Comparison of ENCODE assay signal across 15 mouse cellular contexts in the genomic region with DNA sequence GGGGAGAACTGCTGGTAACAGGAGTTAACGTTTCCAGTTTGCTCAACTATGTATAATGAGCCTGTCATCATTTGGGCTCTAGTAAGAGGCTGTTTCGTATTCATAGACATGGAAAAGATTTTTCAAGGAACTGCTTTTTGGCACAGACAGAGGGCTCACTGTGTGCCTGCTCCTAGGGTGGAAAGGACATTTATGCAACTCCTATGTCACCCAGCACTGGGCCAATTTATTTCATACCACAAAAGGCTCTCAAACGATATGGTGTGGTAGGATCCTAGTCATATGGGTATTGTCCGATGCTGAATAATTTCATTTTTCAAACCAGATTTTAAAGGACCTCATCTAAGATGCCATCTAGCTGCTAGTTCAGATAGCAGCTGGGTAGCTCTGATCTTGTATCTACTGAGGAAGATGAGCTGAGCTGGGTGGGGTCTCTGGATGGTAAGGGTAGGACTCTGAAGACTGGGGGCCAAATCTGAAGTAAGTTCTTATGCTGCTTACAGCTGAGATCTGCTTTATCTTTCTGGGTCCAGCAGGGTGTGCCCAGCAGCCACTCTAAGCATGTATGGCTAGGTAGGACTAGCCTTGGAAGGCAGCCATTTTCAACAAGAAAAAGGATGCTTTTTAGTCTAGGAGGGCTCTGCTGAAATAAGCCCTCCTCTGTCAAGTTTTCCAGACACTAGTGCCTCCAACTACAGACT. TPM values are rescaled to one million over a fixed set of nuclear protein-coding genes. Genes with fewer than 3 reads are reported as not detected.
DNase-seq lines count a peak whose midpoint lies in the region; ATAC-seq and TF ChIP-seq lines count a peak whose summit lies in the region.
"Had no signal": no experiment of that assay in that cellular context is flagged by ENCODE, and none has a peak within 500 bp of the region (broad histone marks: within the 10 kb centered on the region; RNA-seq: fewer than 3 reads in every experiment).

No protein-coding gene starts in this region.

- H3K9me3 ChIP-seq in embryonic facial prominence, embryonic 14.5 days (ENCODE audit: control insufficient read depth, low read length): no peaks in the 10 kb centered on the region
- H3K9me3 ChIP-seq in embryonic facial prominence, embryonic 10.5 days: no peaks in the 10 kb centered on the region
- no peaks in the 10 kb centered on the region for H3K9me3 ChIP-seq in limb, embryonic 14.5 days (ENCODE audit: control insufficient read depth, low read length)
- H3K9me3 ChIP-seq: heart, embryonic 12.5 days; liver, embryonic 12.5 days; megakaryocyte, embryonic 14.5 days; neural tube, embryonic 12.5 days had no signal

- 0 out of 2 replicates have a peak, but pooled peaks have one; percentile 20 for ATAC-seq in embryonic facial prominence, embryonic 14.5 days (ENCODE audit: low read depth)
- ATAC-seq in limb, embryonic 14.5 days (ENCODE audit: low FRiP score, low read depth): 0 out of 2 replicates have a peak, but pooled peaks have one; percentile 13
- ATAC-seq: liver, embryonic 12.5 days had no signal

- H3K4me2 ChIP-seq in embryonic facial prominence, embryonic 14.5 days (ENCODE audit: low read depth, low read length): no peak overlapping the region
- no peak overlapping the region for H3K4me2 ChIP-seq in limb, embryonic 14.5 days (replicated peaks; ENCODE audit: low read depth, low read length, severe bottlenecking)
- H3K4me2 ChIP-seq: heart, embryonic 12.5 days; liver, embryonic 12.5 days; neural tube, embryonic 12.5 days had no signal

- TF ChIP-seq POLR2A in limb, embryonic 14.5 days (IDR thresholded peaks at IDR 0.05; ENCODE audit: borderline replicate concordance, extremely low read depth, insufficient read depth, insufficient read length): no peak

- H3K9ac ChIP-seq in embryonic facial prominence, embryonic 14.5 days (ENCODE audit: low read depth, low read length): no peak overlapping the region
- H3K9ac ChIP-seq in limb, embryonic 14.5 days (ENCODE audit: low read depth, low read length, severe bottlenecking): no peak overlapping the region
- H3K9ac ChIP-seq: heart, embryonic 12.5 days; liver, embryonic 12.5 days; neural tube, embryonic 12.5 days had no signal

- peak overlapping the region; percentile 8; the same call in 1 of the 2 replicates for H3K27ac ChIP-seq in embryonic facial prominence, embryonic 14.5 days (replicated peaks; ENCODE audit: low read depth, low read length)
- no peak overlapping the region for H3K27ac ChIP-seq in embryonic facial prominence, embryonic 10.5 days (replicated peaks)
- H3K27ac ChIP-seq in layer of hippocampus, adult 2 months: 0 out of 2 replicates have a peak overlapping the region, but pooled peaks have one; percentile 36
- 0 out of 2 replicates have a peak overlapping the region, but pooled peaks have one; percentile 34 for H3K27ac ChIP-seq in limb, embryonic 14.5 days (replicated peaks; ENCODE audit: low read depth, low read length)
- H3K27ac ChIP-seq: gastrocnemius, adult 2 months; liver, embryonic 12.5 days; neural tube, embryonic 12.5 days had no signal

- peak; percentile 47 for DNase-seq in embryonic facial prominence, embryonic 14.5 days (ENCODE audit: low spot score)
- no peak for DNase-seq in embryonic facial prominence, embryonic 10.5 days (ENCODE audit: low spot score)
- DNase-seq in layer of hippocampus, adult 2 months (ENCODE audit: low spot score in 2 of 2): no peak
- DNase-seq in layer of hippocampus, adult 11-12 months (ENCODE audit: low spot score): no peak
- DNase-seq in NIH3T3 (ENCODE audit: low read depth): peak; percentile 56
- DNase-seq in limb, embryonic 14.5 days (ENCODE audit: low spot score): no peak
- DNase-seq in kidney, adult 9 months: no peak
- DNase-seq in heart, postnatal 36 days: no peak
- DNase-seq: adrenal gland, postnatal 36 days; gastrocnemius, adult 2 months; right cerebral cortex, postnatal 14 days had no signal

- WGBS in embryonic facial prominence, embryonic 14.5 days: 73% methylated on average over 4 of the region's 4 CpGs
- 88% methylated on average over 4 of the region's 4 CpGs for WGBS in embryonic facial prominence, embryonic 10.5 days
- WGBS in limb, embryonic 14.5 days: 87% methylated on average over 4 of the region's 4 CpGs

- no peak overlapping the region for H3K4me3 ChIP-seq in embryonic facial prominence, embryonic 14.5 days (ENCODE audit: low read depth, low read length)
- H3K4me3 ChIP-seq in embryonic facial prominence, embryonic 10.5 days: no peak overlapping the region
- H3K4me3 ChIP-seq in layer of hippocampus, adult 2 months: no peak overlapping the region
- no peak overlapping the region for H3K4me3 ChIP-seq in limb, embryonic 14.5 days (replicated peaks; ENCODE audit: low read length)
- H3K4me3 ChIP-seq: gastrocnemius, adult 2 months; heart, embryonic 12.5 days; liver, embryonic 12.5 days; megakaryocyte, embryonic 14.5 days; neural tube, embryonic 12.5 days had no signal

- no peaks in the 10 kb centered on the region for H3K27me3 ChIP-seq in embryonic facial prominence, embryonic 14.5 days (replicated peaks; ENCODE audit: control insufficient read depth, insufficient read depth, low read length)
- H3K27me3 ChIP-seq in embryonic facial prominence, embryonic 10.5 days (replicated peaks; ENCODE audit: low read depth, poor library complexity, severe bottlenecking): no peaks in the 10 kb centered on the region
- H3K27me3 ChIP-seq in limb, embryonic 14.5 days (ENCODE audit: control insufficient read depth, insufficient read depth, low read length): no peaks in the 10 kb centered on the region
- H3K27me3 ChIP-seq: heart, embryonic 12.5 days; liver, embryonic 12.5 days; megakaryocyte, embryonic 14.5 days; neural tube, embryonic 12.5 days had no signal

- H3K36me3 ChIP-seq in embryonic facial prominence, embryonic 14.5 days (ENCODE audit: control insufficient read depth, insufficient read depth, low read length): peaks cover 77% of the 10 kb centered on the region
- peaks cover 82% of the 10 kb centered on the region for H3K36me3 ChIP-seq in embryonic facial prominence, embryonic 10.5 days (replicated peaks)
- peaks cover 71% of the 10 kb centered on the region for H3K36me3 ChIP-seq in limb, embryonic 14.5 days (ENCODE audit: control insufficient read depth, insufficient read depth, low read length)

- TF ChIP-seq CTCF in layer of hippocampus, adult 2 months (conservative IDR thresholded peaks at IDR 0.05): 0 out of 2 replicates have a peak, but pooled peaks have one; percentile 20

- intact Hi-C loops in heart, postnatal 36 days (cut with DNase I): loop anchor here (5.0 kb wide), 1 partner anchor 49 kb away; no protein-coding TSS in a partner anchor

- H3K4me1 ChIP-seq in embryonic facial prominence, embryonic 14.5 days (ENCODE audit: control insufficient read depth, insufficient read depth, low read length): no peaks in the 10 kb centered on the region
- H3K4me1 ChIP-seq in embryonic facial prominence, embryonic 10.5 days: no peaks in the 10 kb centered on the region
- H3K4me1 ChIP-seq in limb, embryonic 14.5 days (ENCODE audit: control insufficient read depth, insufficient read depth, low read length): no peaks in the 10 kb centered on the region
- H3K4me1 ChIP-seq: liver, embryonic 12.5 days had no signal

RNA-seq across cellular contexts. Expression of a gene that starts 14.0 kb away (rescaled TPM):
- 4.7 and 6.0 TPM in 2 replicates for polyA plus RNA-seq in embryonic facial prominence, embryonic 14.5 days (2014; fragmentation: Nextera tagmentation; extraction: Ambion mirVana)
- polyA plus RNA-seq in embryonic facial prominence, embryonic 10.5 days (2016; fragmentation: Nextera tagmentation; extraction: Ambion mirVana): 0.94 and 1.6 TPM in 2 replicates
- total RNA-seq in layer of hippocampus, adult 2 months (2021): 1 to 10 TPM; 2.1 to 3.2 TPM
- 13.4 and 13.8 TPM in 2 replicates for polyA plus RNA-seq in limb, embryonic 14.5 days (2012; rRNA removed)
- polyA plus RNA-seq in limb, embryonic 14.5 days (2014; fragmentation: Nextera tagmentation; extraction: Ambion mirVana): 4.2 and 6.6 TPM in 2 replicates
- total RNA-seq in heart, postnatal 36 days (2021): 1 to 10 TPM in 1 of 2 experiments, under 1 TPM in 1; 0.89 to 1.6 TPM

RNA-seq across cellular contexts. Expression of a gene that starts 48.3 kb away (rescaled TPM):
- 3.1 and 4.0 TPM in 2 replicates for polyA plus RNA-seq in embryonic facial prominence, embryonic 14.5 days (2014; fragmentation: Nextera tagmentation; extraction: Ambion mirVana)
- polyA plus RNA-seq in embryonic facial prominence, embryonic 10.5 days (2016; fragmentation: Nextera tagmentation; extraction: Ambion mirVana): 1.2 and 1.3 TPM in 2 replicates
- 10 to 100 TPM; 17.2 to 18.4 TPM for total RNA-seq in layer of hippocampus, adult 2 months (2021)
- 3.2 and 3.8 TPM in 2 replicates for polyA plus RNA-seq in limb, embryonic 14.5 days (2012; rRNA removed)
- polyA plus RNA-seq in limb, embryonic 14.5 days (2014; fragmentation: Nextera tagmentation; extraction: Ambion mirVana): 3.1 and 3.2 TPM in 2 replicates
- total RNA-seq in heart, postnatal 36 days (2021): 1 to 10 TPM; 1.7 to 1.8 TPM

Comparison
In these comparisons a context has a peak if more than half of its experiments do, and no peak if none do; other contexts are left out.
1. DNase-seq: peak in embryonic facial prominence, embryonic 14.5 days (single experiment) and NIH3T3 (single experiment); none in embryonic facial prominence, embryonic 10.5 days (single experiment), layer of hippocampus, adult 2 months (0 of 2), layer of hippocampus, adult 11-12 months (single experiment), limb, embryonic 14.5 days (single experiment), kidney, adult 9 months (single experiment) and heart, postnatal 36 days (0 of 2).